Mouse (Mus musculus) heart, adult 8-10 months (tissue): ENCODE results near the gene Gm20503. TPM values are rescaled to one million over a fixed set of nuclear protein-coding genes. Genes with fewer than 3 reads are reported as not detected.

Experiments used
- DNase-seq: peaks from one replicate; pipeline ENCODE4 v3.0.0; 2022; ENCODE audit warnings: low spot score
- total RNA-seq, 4 experiments: library from RNA; stranded (reverse); gene quantifications; 2 replicates each; pipeline ENCODE4 v1.2.4; 2022

The Gm20503 gene
- total RNA-seq, 4 experiments from 2014 or later, result 0.57 to 7.1 (median 1.7) TPM; not detected in 1

GRCm38 (mm10) chr4:59007974-59008373, 5.0 kb downstream of the Gm20503 start:
- no peak for DNase-seq

DNA sequence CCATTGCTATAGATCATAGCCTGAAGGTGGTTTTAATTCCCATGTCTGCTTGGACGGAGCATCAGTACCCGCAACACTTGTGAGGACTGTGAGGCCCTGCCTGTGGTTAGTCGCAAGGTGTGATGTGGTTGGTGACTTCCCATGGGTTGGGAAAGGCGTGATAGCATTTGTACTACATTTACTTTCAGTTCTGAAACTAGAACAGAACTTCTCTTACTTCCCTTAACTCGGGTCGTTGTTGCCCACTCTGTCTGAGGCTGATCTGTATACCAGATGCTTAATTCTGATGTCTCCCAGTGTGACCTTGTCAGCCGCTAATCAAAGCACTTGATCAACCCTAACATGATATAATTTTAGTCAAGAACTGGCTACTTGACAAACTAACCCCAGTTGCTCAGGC, 6.2 kb downstream of the Gm20503 start:
- no peak for DNase-seq

DNA sequence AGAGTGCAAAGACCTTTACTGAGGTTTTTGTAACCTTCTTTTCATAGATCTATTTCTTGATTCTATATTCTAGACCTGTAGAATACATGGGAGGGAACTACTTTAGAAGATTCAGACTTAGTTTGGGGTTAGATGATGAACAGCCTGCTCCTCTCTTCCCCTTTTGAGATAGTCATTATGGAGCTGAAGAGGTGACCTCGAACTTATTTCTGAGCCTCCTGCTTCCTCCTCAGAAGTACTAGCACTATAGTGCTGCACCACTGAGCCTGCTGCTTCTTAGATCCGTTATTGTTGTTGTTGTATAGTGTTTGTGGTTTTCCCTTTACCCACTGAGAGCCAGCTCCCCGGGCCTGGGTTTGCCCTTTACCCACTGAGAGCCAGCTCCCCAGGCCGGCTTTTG, 6.7 kb downstream of the Gm20503 start:
- no peak for DNase-seq

DNA sequence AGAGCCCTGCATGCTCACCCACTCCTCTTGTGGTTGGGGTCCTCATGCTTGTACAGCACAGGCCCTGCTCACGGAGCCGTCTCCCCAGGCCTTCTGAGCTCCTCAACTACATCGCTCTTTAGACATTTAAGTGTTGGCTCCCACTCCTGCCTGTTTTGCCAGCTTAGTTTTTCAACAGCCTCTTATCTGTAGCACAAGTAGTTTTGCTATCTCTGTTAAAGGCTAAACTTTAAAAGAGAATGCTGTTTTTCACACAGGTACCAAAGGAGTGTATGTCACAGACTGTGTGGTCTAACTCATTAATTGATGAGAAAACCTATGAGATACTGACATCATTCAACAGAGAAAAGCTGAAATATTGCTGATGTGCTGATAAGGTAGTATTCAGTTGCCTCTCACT, 8.4 kb downstream of the Gm20503 start:
- DNase-seq, result no peak

DNA sequence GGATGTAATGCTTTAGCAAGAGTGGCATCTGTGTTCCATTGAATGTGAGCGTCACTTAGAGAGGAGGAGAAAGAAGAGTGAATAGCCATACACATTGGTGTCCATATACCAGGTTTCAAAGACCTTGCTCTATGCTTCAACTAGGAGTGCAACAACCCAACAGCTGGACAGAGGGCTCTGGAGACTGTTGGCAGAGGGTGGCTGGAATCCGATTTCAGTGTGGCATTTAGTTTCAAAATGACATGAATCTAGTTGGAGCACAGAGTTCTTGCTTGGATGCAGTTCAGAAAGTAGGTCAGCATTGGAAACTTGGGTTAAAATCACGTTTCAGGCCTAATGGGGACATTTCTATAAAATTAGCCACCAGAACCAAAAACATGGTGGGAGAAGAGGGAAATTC, 12.2 kb downstream of the Gm20503 start:
- no peak for DNase-seq

- no peak for DNase-seq
Observed at GRCm38 (mm10) chr4:59016922-59017321, 13.9 kb downstream of the Gm20503 start.

GRCm38 (mm10) chr4:59034325-59034917, 31.4 kb downstream of the Gm20503 start:
- DNase-seq, result no peak

DNA sequence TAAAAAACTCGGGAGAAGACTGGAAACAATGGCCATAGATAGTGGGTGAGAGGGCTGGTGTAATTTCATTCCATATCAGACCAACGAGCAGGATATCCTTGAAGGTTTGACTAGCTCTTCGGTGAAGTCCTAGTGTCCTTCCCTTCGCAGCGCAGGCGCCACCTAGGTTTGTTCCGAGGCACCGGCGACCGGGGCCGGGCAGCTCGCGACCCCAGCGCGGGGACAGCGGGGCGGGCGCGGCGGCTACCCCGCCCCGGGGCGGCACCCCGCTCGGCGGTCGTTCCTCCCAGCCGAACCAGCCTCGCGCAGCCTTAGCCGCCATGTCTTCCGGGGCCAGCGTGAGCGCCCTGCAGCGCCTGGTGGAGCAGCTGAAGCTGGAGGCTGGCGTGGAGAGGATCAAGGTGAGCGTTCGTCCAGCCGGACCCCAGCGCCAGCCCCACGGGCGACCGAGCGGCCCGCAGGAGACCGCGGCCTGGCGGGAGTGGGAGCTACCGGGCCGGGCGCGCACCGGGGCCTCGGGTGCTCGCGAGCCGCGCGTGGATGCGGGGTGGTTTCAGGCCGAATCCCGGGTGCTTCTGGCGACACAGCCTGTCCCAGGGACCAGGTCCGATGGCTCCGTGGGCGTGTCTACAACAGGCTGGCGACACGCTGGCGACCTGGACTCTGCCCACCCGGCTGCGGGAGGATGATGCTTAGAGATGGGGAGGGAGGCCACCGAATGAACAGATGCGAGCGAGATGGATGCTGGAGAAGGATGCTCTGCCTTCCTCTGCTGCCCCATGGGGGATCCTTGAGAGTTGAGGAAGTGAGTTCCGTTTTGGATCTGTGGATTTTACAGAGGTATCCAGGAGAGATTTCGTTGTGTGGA, 32.1 kb downstream of the Gm20503 start, which contains the start of gene Gng10:
Gng10 (plus strand) TSS at position 171 of the 868 bp plus-strand sequence.
- DNase-seq, result peak; percentile 32

GRCm38 (mm10) chr4:59035786-59036350, 32.9 kb downstream of the Gm20503 start:
- no peak for DNase-seq

- peak; percentile 73 for DNase-seq
Observed at GRCm38 (mm10) chr4:59036490-59037127, 33.6 kb downstream of the Gm20503 start.

DNA sequence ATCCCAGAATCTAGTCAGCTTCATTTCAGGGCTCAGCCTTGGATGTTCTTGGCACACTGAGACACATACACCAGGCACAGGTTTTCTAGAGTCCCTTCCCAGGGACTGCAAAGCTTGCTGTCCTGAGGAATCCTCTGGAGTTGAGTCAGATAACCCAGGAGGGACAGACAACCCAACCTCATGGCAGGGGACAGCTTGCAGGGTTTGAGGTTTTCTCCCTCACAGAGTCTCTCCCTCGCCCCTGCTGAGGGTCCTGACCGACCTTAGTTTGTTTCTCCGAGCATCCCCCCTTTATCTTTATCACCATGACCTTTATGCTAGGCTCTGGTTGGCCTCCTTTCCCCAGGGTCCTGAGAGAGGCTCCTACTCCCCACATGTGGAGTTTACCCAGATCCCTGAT, 34.5 kb downstream of the Gm20503 start:
- no peak for DNase-seq

DNA sequence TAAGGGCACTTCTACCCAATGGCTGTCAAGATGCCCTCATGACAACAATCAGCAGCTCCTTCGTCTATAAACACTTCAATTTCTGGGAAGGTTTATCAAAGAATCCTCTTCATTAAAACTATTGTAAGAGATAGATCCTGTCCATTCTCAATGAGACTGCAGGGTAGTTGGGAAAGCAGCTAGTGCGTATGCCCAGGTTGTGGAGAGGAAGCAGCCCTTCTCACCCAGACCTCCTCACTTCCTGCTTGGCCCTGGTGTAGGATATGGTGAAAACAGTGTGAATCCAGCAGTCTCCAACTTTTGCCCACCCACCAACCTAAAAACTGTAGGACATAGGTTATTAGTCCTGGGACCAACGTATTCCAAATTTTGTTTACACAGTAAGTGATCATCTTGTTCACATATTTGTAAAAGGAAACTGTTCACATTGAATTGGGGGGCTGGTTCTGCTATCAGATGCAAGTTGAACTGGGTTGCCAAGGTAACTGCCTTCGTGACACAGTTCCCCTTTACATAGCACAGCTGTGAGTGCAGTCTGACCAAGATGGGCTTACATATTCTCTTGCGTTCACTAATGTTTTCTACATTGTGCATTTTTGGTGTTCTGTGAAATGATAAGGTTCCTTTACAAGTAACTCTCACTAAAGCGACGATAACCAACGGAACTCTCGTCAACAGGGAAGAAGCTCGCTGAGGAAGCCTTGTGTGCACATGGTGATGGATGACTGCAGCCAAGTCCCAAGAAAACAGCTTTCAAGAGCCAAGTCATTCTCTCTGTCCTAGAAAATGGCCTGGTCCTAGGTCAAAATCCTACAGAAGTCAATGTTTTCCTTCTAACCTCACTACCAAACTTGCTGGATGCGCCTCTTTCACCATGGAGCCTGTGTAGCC, 37.6 kb downstream of the Gm20503 start:
- no peak for DNase-seq

DNA sequence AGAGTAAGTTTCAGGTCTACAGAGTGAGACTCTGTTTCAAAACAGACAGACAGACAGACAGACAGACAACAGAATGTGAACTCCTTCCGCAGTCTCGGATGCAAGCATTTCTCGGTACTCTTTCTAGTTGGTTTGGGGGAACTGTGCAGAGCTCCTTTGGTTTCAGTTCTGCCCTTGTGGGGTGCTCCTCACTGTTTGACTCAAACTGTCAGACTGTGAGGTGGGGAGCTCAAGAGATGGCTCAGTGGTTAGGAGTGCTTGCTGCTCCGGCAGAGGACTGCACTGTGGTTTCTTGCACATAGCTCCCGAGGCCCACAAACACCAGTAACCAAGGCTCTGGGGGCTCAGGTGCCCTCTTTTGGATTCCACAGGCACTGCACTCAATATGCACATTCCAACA, 40.1 kb downstream of the Gm20503 start:
- DNase-seq, result no peak

DNA sequence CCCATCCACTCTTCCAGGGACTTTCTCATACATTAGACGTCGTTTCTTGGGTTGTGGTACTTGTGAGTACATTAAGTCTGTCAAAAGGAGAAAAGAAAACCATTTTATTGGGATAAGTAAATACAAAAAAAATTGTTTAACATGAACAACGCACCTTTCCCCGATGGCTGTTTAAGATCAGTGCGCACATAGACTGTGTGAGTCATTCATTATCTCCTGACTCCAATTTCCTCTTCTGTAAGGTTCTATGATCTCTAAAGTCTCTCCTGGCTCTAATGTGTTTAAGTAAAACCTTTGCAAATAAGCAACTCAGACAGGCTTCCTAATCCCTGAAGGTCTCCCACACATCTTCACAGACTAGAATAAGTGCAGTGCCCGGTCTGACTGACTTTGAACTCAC, 40.9 kb downstream of the Gm20503 start:
- no peak for DNase-seq

DNA sequence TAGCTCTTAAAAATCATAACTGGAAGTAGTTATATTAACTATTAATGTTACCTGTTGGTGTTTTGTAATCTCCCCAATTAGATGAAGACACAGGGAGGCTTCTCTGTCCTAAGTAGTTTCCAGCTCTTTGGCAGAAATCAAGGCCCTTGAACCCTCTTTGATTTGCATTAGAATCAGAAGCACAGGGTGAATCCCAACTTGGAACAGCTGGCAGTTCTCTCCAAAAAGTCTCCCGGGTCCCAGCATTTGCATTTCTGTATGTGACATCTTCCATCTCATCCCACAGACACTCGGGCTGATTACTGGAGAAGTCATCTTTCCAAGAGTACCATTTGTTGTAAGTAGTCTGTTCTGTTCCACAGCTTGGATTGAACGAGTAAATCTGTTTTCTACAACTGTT, 44.2 kb downstream of the Gm20503 start:
- no peak for DNase-seq

GRCm38 (mm10) chr4:59051081-59051480, 48.1 kb downstream of the Gm20503 start:
- no peak for DNase-seq

DNA sequence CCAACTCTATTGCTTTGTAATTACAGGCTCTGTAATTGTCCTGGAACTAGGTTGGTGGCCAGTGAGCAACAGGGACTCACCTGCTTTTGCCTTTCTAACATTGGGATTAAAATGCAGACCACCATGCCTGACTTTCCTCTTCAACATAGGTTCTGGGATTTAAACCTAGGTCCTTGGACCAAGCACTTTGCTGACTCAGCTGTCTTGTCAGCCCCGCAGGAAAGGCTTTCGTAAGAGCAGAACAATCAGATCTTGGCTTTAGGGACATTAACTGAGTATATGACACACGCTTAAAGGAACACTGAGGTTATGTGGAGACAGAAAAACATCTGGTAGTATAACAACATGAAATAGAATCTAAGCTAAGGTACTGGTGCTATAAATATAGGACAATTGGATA, 54.9 kb downstream of the Gm20503 start:
- no peak for DNase-seq

GRCm38 (mm10) chr4:59062526-59062925, 59.5 kb downstream of the Gm20503 start:
- DNase-seq, result no peak

- no peak for DNase-seq
Observed at GRCm38 (mm10) chr4:59069276-59069675, 66.3 kb downstream of the Gm20503 start.

DNA sequence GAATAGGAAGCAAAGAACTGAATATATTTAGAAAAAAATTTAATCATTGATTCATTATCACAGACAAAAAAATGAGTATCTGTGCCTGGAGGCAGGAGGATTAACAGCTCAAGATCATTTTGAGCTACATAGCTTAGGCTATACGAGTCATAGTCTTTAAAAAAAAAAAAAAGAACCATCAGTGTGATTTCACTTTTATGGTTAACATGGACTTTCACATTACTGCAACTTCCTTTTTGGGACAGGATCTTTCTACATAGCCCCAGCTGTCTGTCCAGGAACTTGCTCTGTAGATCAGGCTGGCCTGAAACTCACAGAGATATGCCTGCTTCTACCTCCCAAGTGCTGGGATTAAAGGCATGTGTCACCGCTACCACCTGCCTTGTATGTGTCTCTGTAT, 80.4 kb downstream of the Gm20503 start:
- DNase-seq, result no peak

DNA sequence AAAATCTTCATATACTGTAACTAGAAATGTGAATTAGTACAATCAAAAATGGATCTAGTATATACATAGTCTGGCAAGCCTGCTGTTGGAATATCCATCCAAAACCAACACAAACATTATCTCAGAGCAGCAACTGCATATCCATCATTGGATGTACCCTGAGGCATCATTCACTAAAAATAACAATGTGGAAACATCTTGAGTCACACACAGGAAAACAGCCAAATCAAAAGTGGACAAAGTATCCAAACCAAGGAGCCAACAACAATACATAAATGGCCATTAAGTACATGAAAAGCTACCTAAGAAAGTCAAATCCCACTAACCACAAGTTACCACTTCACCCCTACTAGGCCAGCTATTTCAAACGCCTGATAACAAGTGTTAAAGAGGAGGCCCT, 86.4 kb downstream of the Gm20503 start:
- DNase-seq, result no peak
